10 mouse cellular contexts compared by ENCODE assay signal in the genomic region with DNA sequence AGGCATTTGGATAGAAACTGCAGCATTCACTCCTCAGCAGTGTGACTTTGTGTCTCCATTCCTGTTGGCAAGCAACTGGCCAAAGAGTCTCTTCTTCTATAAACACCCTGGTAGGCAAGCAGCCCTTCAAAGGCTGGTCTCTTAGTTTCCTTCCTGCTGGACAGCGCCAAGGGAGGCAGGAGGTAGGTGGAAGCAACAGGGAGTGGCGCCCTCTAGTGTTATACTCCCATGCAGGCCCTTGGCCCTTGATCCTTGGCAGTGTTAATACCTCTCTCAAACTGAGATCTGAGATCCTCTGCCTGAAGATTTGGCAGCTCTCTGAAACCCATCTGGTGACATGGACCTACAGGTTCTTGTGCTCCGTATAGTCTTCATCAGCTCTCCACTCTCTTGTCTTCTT. TPM values are rescaled to one million over a fixed set of nuclear protein-coding genes. Genes with fewer than 3 reads are reported as not detected.
DNase-seq lines count a peak whose midpoint lies in the region; ATAC-seq and TF ChIP-seq lines count a peak whose summit lies in the region.
"Had no signal": no experiment of that assay in that cellular context is flagged by ENCODE, and none has a peak within 500 bp of the region (broad histone marks: within the 10 kb centered on the region; RNA-seq: fewer than 3 reads in every experiment).

No protein-coding gene starts in this region.

- TF ChIP-seq CTCF in cerebellum, adult 2 months (IDR thresholded peaks at IDR 0.05; ENCODE audit: borderline replicate concordance, insufficient read depth, low read depth, low read length): peak; percentile 32; the same call in 1 of the 2 replicates
- TF ChIP-seq CTCF in heart, postnatal 0 days (IDR thresholded peaks at IDR 0.05; ENCODE audit: low read depth): peak; percentile 73

- H3K9me3 ChIP-seq in heart, postnatal 0 days (replicated peaks; ENCODE audit: control insufficient read depth, low read length): no peaks in the 10 kb centered on the region
- H3K9me3 ChIP-seq in intestine, embryonic 16.5 days (ENCODE audit: control insufficient read depth, low read length): no peaks in the 10 kb centered on the region
- H3K9me3 ChIP-seq: stomach, embryonic 15.5 days had no signal

- TF ChIP-seq POLR2A in cerebellum, adult 2 months (IDR thresholded peaks at IDR 0.05; ENCODE audit: borderline replicate concordance, insufficient read depth, low read length): no peak

- H3K4me2 ChIP-seq in heart, postnatal 0 days (ENCODE audit: low read depth, low read length): no peak overlapping the region
- H3K4me2 ChIP-seq in intestine, embryonic 16.5 days (ENCODE audit: low read depth, low read length): no peak overlapping the region
- H3K4me2 ChIP-seq: stomach, embryonic 15.5 days had no signal

- TF ChIP-seq EP300 in heart, postnatal 0 days (IDR thresholded peaks at IDR 0.05; ENCODE audit: low read depth): no peak

- no peak overlapping the region for H3K27ac ChIP-seq in cerebellum, adult 2 months (ENCODE audit: insufficient read depth, low read length)
- no peak overlapping the region for H3K27ac ChIP-seq in heart, postnatal 0 days (ENCODE audit: low read depth)
- no peak overlapping the region for H3K27ac ChIP-seq in intestine, embryonic 16.5 days (ENCODE audit: low read length)
- H3K27ac ChIP-seq: macrophage; stomach, embryonic 15.5 days had no signal

- WGBS in cerebellum, adult 2 months: 44% methylated on average over 3 of the region's 3 CpGs
- WGBS in heart, postnatal 0 days: 24% methylated on average over 3 of the region's 3 CpGs
- 30% methylated on average over 3 of the region's 3 CpGs for WGBS in intestine, embryonic 16.5 days

- H3K4me1 ChIP-seq in cerebellum, adult 2 months (ENCODE audit: control insufficient read depth, insufficient read depth, low read length): no peaks in the 10 kb centered on the region
- H3K4me1 ChIP-seq in heart, postnatal 0 days (ENCODE audit: control insufficient read depth, insufficient read depth): no peaks in the 10 kb centered on the region
- no peaks in the 10 kb centered on the region for H3K4me1 ChIP-seq in intestine, embryonic 16.5 days (ENCODE audit: control insufficient read depth, insufficient read depth, low read length)
- H3K4me1 ChIP-seq: stomach, embryonic 15.5 days had no signal

- H3K9ac ChIP-seq in heart, postnatal 0 days (replicated peaks; ENCODE audit: low read depth, low read length): no peak overlapping the region
- no peak overlapping the region for H3K9ac ChIP-seq in intestine, embryonic 16.5 days (ENCODE audit: low read depth, low read length)
- H3K9ac ChIP-seq: stomach, embryonic 15.5 days had no signal

- peak in 1 of 2 experiments; percentile 10 for DNase-seq in cerebellum, adult 2 months
- no peak for DNase-seq in cerebellum, adult 9-11 months
- peak; percentile 16 to 20 for DNase-seq in layer of hippocampus, postnatal 36 days
- no peak for DNase-seq in layer of hippocampus, adult 9-10 months (ENCODE audit: low spot score)
- DNase-seq in adrenal gland, adult 2 months: peak; percentile 6
- peak; percentile 20 for DNase-seq in heart, postnatal 0 days (ENCODE audit: low spot score)
- peak; percentile 59 for DNase-seq in retina, embryonic 14.5 days (ENCODE audit: low spot score)

- H3K4me3 ChIP-seq in cerebellum, adult 2 months (replicated peaks; ENCODE audit: insufficient read depth, low read depth, low read length): no peak overlapping the region
- H3K4me3 ChIP-seq in heart, postnatal 0 days (ENCODE audit: low read depth, low read length): no peak overlapping the region
- no peak overlapping the region for H3K4me3 ChIP-seq in intestine, embryonic 16.5 days (ENCODE audit: low read length)
- H3K4me3 ChIP-seq: stomach, embryonic 15.5 days had no signal

- no peaks in the 10 kb centered on the region for H3K36me3 ChIP-seq in heart, postnatal 0 days (replicated peaks; ENCODE audit: control insufficient read depth, insufficient read depth, low read length)
- H3K36me3 ChIP-seq in intestine, embryonic 16.5 days (ENCODE audit: control insufficient read depth, insufficient read depth, low read length): no peaks in the 10 kb centered on the region
- H3K36me3 ChIP-seq: stomach, embryonic 15.5 days had no signal

- H3K27me3 ChIP-seq in cerebellum, adult 2 months (ENCODE audit: control insufficient read depth, insufficient read depth, low read length): no peaks in the 10 kb centered on the region; the same call in 1 of the 2 replicates
- peaks cover 3% of the 10 kb centered on the region; the same call in 1 of the 2 replicates for H3K27me3 ChIP-seq in heart, postnatal 0 days (ENCODE audit: control insufficient read depth, insufficient read depth, low read length)
- H3K27me3 ChIP-seq in intestine, embryonic 16.5 days (replicated peaks; ENCODE audit: control insufficient read depth, insufficient read depth, low read length): no peaks in the 10 kb centered on the region
- H3K27me3 ChIP-seq: stomach, embryonic 15.5 days had no signal

- ATAC-seq in heart, postnatal 0 days (ENCODE audit: insufficient read depth, low read depth): no peak
- no peak for ATAC-seq in intestine, embryonic 16.5 days

RNA-seq across cellular contexts. Expression of gene Opcml, which starts 51.3 kb away (rescaled TPM):
- polyA plus RNA-seq in cerebellum, adult 2 months (2012; rRNA removed): 43.6 and 44.7 TPM in 2 replicates
- total RNA-seq in layer of hippocampus, postnatal 36 days (2021): 100 to 1,000 TPM; 263 to 264 TPM
- total RNA-seq in adrenal gland, adult 2 months (2021): 1 to 10 TPM in 1 of 2 experiments, under 1 TPM in 1; 0.83 to 1.3 TPM
- polyA plus RNA-seq in adrenal gland, adult 2 months (2012; rRNA removed): 0.06 and 0.67 TPM in 2 replicates
- 0.39 and 0.57 TPM in 2 replicates for total RNA-seq in heart, postnatal 0 days (2014; rRNA removed; ENCODE audit: low replicate concordance)
- polyA plus RNA-seq in heart, postnatal 0 days (2015; fragmentation: Nextera tagmentation; extraction: Ambion mirVana): 0.38 and 0.49 TPM in 2 replicates
- 2.6 and 3.1 TPM in 2 replicates for polyA plus RNA-seq in intestine, embryonic 16.5 days (2015; fragmentation: Nextera tagmentation; extraction: Ambion mirVana)
- polyA plus RNA-seq: macrophage had no signal

Comparison
In these comparisons a context has a peak if more than half of its experiments do, and no peak if none do; other contexts are left out.
1. DNase-seq: peak in layer of hippocampus, postnatal 36 days (2 of 2), adrenal gland, adult 2 months (single experiment), heart, postnatal 0 days (single experiment) and retina, embryonic 14.5 days (single experiment); none in cerebellum, adult 9-11 months (single experiment) and layer of hippocampus, adult 9-10 months (single experiment).
2. RNA of gene Opcml, which starts 51.3 kb away (polyA plus RNA-seq): 43.6 to 44.7 TPM in cerebellum, adult 2 months; 2.6 to 3.1 TPM in intestine, embryonic 16.5 days, 0.38 to 0.49 TPM in heart, postnatal 0 days and 0.06 to 0.67 TPM in adrenal gland, adult 2 months; every median in the first group is over 10 times any median in the second.